Mouse (Mus musculus) midbrain, postnatal 0 days (tissue): ENCODE measurements at regions not wholly inside any gene's neighbourhood (a gene's known extent, or its start where the extent isn't known, plus 50 kb on each side); places are given as distances from the start of the nearest gene placed in this dataset.

Experiments
- ATAC-seq: fragments of 200-750 bp; cut with Nextera tagmentation; 2 replicates; pipeline ENCODE4 v1.8.0; 2017; ENCODE audit warnings: moderate number of reproducible peaks, mild to moderate bottlenecking, moderate TSS enrichment, moderate library complexity; ENCODE audit not compliant: low FRiP score
- DNase-seq: peaks from one replicate; pipeline ENCODE4 v3.0.0-alpha.2; 2015; ENCODE audit warnings: low spot score
- H3K27ac ChIP-seq: fragments of 300-500 bp; sonication (generic); 2 replicates; pipeline ENCODE4 v1.5.1; 2014; ENCODE audit warnings: low read depth, mild to moderate bottlenecking, low read length, mixed read lengths
- H3K27me3 ChIP-seq: fragments of 300-500 bp; sonication (generic); 2 replicates; pipeline ENCODE4 v1.6.1; 2014; ENCODE audit warnings: low read length, control low read depth, mixed read lengths; ENCODE audit not compliant: insufficient read depth
- H3K36me3 ChIP-seq: fragments of 300-500 bp; sonication (generic); 2 replicates; pipeline ENCODE4 v1.6.1; 2014; ENCODE audit warnings: low read length, control low read depth, mixed read lengths; ENCODE audit not compliant: insufficient read depth
- H3K4me1 ChIP-seq: fragments of 300-500 bp; sonication (generic); 2 replicates; pipeline ENCODE4 v1.6.1; 2014; ENCODE audit warnings: mild to moderate bottlenecking, control low read depth, antibody characterized with exemption, low read length, mixed read lengths; ENCODE audit not compliant: insufficient read depth
- H3K4me2 ChIP-seq: fragments of 300-500 bp; sonication (generic); 2 replicates; pipeline ENCODE4 v1.6.1; 2014; ENCODE audit warnings: low read depth, mild to moderate bottlenecking, low read length, mixed read lengths; ENCODE audit not compliant: poor library complexity, severe bottlenecking
- H3K4me3 ChIP-seq: fragments of 300-500 bp; sonication (generic); 2 replicates; pipeline ENCODE4 v1.5.1; 2014; ENCODE audit warnings: low read depth, mild to moderate bottlenecking, low read length, moderate library complexity
- H3K9ac ChIP-seq: fragments of 300-500 bp; sonication (generic); replicated peaks from 2 replicates; pipeline ENCODE4 v1.6.1; 2014; ENCODE audit warnings: mild to moderate bottlenecking, low read length, moderate library complexity, mixed read lengths; ENCODE audit not compliant: poor library complexity, severe bottlenecking
- H3K9me3 ChIP-seq: fragments of 300-500 bp; sonication (generic); 2 replicates; pipeline ENCODE4 v1.6.1; 2016; ENCODE audit warnings: low read length, control low read depth
- CTCF ChIP-seq: IDR thresholded peaks from 2 replicates; pipeline ENCODE4 v1.5.1; 2016; ENCODE audit warnings: antibody characterized with exemption, mild to moderate bottlenecking
- WGBS: fragments of 180-500 bp; shearing (Covaris S2); extraction: QIAGEN DNeasy Blood & Tissue Kit; methylation state at CpG from one replicate; pipeline ENCODE4 v1.1.7; 2014; 5-methylcytosine and 5-hydroxymethylcytosine counted together

DNA sequence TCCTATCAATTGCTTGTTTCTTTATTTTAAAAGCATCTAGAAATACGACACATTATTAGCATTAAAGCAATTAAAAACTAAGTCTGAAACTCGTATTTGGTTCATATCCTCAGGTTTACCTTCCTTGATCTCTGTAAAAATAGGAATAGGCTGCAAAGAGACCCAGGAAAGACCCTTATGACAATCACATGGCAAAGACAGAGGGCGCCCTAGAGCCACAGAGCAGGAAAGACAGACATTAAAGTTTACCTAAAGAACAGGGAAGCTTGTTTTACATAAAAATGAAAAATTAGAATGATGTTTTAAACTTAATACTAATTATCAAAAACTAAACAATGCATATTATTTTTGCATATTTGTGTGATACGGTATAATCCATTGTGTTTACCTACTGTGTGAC is 153.2 kb downstream of the Usp25 start:
- ATAC-seq = no peak
- Histone ChIP-seq H3K4me2 (no peak overlapping the region), H3K4me1 (no peaks in the 10 kb centered on the region), H3K36me3 (no peaks in the 10 kb centered on the region), H3K27me3 (no peaks in the 10 kb centered on the region), H3K9me3 (no peaks in the 10 kb centered on the region), H3K4me3 (no peak overlapping the region), H3K9ac (no peak overlapping the region), H3K27ac (no peak overlapping the region)
- TF ChIP-seq CTCF = peak; percentile 45
- DNase-seq = no peak
- 67% methylated on average over 4 of the region's 4 CpGs for WGBS

- Histone ChIP-seq H3K27me3 (no peaks in the 10 kb centered on the region), H3K4me1 (no peaks in the 10 kb centered on the region), H3K9ac (no peak overlapping the region), H3K27ac (no peak overlapping the region), H3K36me3 (no peaks in the 10 kb centered on the region), H3K4me3 (no peak overlapping the region), H3K9me3 (no peaks in the 10 kb centered on the region), H3K4me2 (no peak overlapping the region)
- no peak for DNase-seq
- ATAC-seq = no peak
- 35% methylated on average over 8 of the region's 8 CpGs for WGBS
- no peak for TF ChIP-seq CTCF
Measured at GRCm38 (mm10) chr16:77173026-77173692, 159.7 kb downstream of the Usp25 start.

DNA sequence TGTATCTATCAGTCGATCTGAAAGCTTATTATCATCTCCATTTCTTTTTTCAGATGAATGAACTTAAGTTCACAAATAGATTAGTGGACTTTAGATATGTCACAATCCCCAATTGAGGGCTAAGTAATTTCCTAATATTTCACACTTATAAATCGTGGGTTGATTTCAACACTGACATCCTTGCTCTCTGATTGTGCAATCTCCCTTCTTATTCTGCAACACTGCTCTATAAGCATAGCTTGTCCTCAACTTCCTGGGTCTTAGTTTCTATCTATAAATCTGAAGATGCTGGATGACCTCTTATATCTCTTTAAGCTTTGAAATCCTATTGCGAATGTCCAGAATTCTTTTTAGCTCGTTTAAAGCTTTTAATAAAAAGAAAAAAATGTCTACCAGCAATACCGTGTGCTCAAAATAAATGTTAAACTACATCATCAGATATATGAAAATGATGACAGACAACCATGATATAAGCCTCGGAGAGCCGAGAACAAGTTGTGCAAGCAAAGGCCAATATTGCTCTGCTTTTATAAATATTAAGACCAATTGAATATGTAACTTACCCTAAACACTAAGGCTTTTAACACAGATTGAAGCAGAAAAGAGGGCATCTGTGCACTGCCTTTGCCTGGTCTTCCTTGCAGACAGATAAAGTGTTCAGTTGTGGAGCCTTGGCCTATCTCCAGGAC is 161.4 kb downstream of the Usp25 start:
- no peak for TF ChIP-seq CTCF
- DNase-seq (no peak), ATAC-seq (no peak)
- Histone ChIP-seq H3K9ac (no peak overlapping the region), H3K9me3 (no peaks in the 10 kb centered on the region), H3K27ac (no peak overlapping the region), H3K4me2 (no peak overlapping the region), H3K4me1 (no peaks in the 10 kb centered on the region), H3K4me3 (no peak overlapping the region), H3K27me3 (no peaks in the 10 kb centered on the region), H3K36me3 (no peaks in the 10 kb centered on the region)
- 79% methylated on average over 7 of the region's 7 CpGs for WGBS

GRCm38 (mm10) chr16:77180990-77181389 is 167.5 kb downstream of the Usp25 start:
- no peak overlapping the region for H3K27ac ChIP-seq
- H3K9me3 ChIP-seq = no peaks in the 10 kb centered on the region
- no peak for TF ChIP-seq CTCF
- WGBS = 86% methylated on average over 2 of the region's 2 CpGs
- DNase-seq (no peak), ATAC-seq (no peak)
- H3K4me3 ChIP-seq = no peak overlapping the region
- no peaks in the 10 kb centered on the region for H3K36me3 ChIP-seq
- H3K27me3 ChIP-seq = no peaks in the 10 kb centered on the region
- no peaks in the 10 kb centered on the region for H3K4me1 ChIP-seq
- no peak overlapping the region for H3K9ac ChIP-seq
- H3K4me2 ChIP-seq = no peak overlapping the region
